Mouse (Mus musculus) central nervous system, embryonic 18 days (tissue): Measurements from ENCODE around the gene Zfp300. TPM values are rescaled to one million over a fixed set of nuclear protein-coding genes. Genes with fewer than 3 reads are reported as not detected.

Experiments used
- polyA plus RNA-seq: library from polyadenylated mRNA; depleted of rRNA; stranded (reverse); fragments of >200 nt; gene quantifications from 2 replicates; pipeline ENCODE4 v1.2.3, GENCODE M21; 2012; rRNA removed

Zfp300 gene
- 2.0 and 2.1 TPM in 2 replicates for polyA plus RNA-seq

DNA sequence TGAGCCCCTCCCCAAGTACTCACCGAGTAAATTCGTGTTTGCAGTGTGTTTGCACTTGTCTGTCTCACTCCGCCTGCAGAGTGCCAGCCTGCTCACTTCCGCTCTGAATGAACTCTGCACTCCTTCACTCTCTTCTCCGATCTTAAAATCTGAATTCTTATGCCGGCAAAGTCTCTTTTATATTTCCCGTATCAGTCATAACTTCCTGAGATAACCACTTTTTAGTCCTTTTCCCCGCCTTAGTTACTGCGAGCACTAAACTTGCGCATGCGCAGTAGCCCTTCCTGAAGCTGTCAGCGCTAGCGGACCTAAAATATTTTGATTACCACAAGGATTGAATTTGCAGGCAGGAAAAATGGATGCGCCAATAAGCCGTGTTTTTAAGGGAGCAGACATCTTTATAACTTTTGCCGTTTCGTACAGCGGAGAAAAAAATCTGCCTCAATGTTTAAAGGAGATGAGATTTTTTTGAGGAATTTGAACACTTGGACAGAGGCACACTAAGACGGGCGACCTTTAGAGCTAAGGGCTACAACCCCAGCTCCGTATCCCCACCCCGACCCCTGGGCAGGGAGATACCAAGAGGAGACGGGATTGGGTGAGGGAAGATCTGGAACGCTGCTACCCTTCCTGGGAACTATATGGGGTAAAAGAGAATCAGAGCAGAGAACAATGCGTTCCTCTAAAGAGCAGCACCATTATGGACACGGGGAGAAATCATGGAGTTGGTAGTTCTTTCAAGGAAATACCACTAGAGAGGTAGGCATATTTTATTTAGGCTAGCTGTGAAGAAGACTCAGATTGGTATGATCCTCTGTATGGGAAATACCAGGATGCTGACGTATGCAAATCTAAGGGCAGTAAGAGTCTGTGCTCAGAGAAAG is at the start of gene Zfp300:
Gene Zfp300, minus strand, starts transcription at position 545 of the 884 bp plus-strand sequence.

DNA sequence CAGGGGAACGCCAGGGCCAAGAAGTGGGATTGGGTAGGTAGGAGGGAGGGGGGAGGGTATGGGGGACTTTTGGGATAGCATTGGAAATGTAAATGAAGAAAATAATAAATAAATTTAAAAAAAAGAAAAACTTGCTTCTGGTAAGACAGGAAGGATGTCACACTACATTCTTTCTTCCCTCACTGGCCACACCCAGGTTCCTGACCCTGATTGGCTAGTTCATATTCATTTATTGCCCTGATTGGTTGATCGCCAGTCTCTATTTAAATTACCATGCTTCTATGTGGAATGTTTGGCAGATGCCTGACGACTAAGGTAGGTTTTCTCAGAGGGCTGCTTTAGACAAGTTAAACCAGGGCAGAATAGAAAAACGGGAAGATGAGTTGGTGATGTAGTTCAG is 26.2 kb upstream of the Zfp300 start, which contains the start of gene Ssxa1:
Gene Ssxa1, plus strand, starts transcription at position 301 of the 400 bp plus-strand sequence.

DNA sequence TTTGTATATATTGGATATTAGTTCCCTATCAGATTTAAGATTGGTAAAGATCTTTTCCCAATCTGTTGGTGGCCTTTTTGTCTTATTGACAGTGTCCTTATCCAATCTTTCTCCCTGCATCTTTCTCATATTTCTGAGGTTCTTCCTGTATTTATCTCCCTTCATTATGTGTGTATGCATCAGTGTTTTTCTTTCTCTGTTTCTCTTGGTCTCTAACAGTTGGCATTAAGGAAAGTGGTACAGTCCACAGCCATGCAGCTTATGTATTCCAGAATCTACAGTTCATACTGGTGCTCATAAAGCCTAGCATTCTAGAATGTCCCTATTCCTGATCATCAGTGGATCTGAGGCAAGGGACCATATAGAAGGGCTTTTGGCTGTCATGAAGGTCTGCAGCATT is 21.2 kb downstream of the Zfp300 start, which contains the start of gene Spaca5:
Gene Spaca5, plus strand, starts transcription at position 301 of the 400 bp plus-strand sequence.

DNA sequence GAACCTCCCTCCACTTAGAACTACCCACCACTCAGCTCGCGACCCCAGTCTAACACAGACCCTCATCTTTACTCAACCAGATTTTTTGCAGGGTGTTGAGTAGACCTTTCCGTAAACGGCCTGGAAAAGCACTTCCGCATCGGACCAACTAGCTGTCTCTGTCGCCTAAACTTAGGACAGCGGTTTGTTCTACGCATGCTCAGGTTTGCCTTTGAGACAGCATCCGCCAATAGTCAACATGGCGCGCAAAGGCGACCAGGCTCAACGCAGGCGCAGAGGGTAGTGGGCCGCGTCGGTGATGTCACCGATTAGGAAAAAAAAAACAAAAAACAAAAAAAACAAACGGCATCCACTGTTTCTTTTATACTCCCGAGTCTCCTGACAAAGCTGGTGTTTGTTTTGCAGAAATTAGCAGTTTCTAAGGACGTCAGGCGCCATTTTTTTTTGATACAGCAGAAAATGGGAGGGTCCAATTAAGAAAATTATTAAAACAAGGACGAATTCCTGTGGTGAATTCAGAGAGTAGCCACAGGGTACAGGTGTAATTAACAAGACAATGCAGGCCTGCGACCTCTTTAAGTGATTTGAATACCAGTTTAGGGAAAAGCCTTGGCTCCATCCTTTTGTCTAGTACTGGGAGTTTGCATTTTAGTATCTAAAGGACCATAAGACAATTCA is 27.3 kb downstream of the Zfp300 start, which contains the start of gene Zfp182:
Gene Zfp182, minus strand, starts transcription at position 451 of the 678 bp plus-strand sequence.

Other genes starting within 250 kb of the Zfp300 start
- gene Timp1, start 219.4 kb downstream of the Zfp300 start, polyA plus RNA-seq: 7.0 and 10.7 TPM in 2 replicates
- gene Syn1, start 168.5 kb downstream of the Zfp300 start, polyA plus RNA-seq: 54.8 and 59.8 TPM in 2 replicates
- gene Cfp, start 158.0 kb downstream of the Zfp300 start, polyA plus RNA-seq: 23.3 and 24.3 TPM in 2 replicates
- 32.2 and 35.8 TPM in 2 replicates for gene Elk1, start 138.9 kb downstream of the Zfp300 start, polyA plus RNA-seq
- gene Uxt, start 127.5 kb downstream of the Zfp300 start, polyA plus RNA-seq: 14.9 and 15.6 TPM in 2 replicates
- 9.3 and 10.8 TPM in 2 replicates for gene Zfp182, start 27.2 kb downstream of the Zfp300 start, polyA plus RNA-seq
- gene Spaca5, start 21.1 kb downstream of the Zfp300 start, polyA plus RNA-seq: not detected in 2 replicates
- gene Ssxa1, start 26.3 kb upstream of the Zfp300 start, polyA plus RNA-seq: not detected in 2 replicates
- gene Gm21876, start 86.1 kb upstream of the Zfp300 start, polyA plus RNA-seq: not detected in 2 replicates